Mouse (Mus musculus) lung, adult 2 months (tissue): ENCODE results near the gene Ifnl2.

Experiments used
- CTCF ChIP-seq: fragments of 200-500 bp; IDR thresholded peaks from 2 replicates; pipeline ENCODE4 v1.5.1; 2011; ENCODE audit warnings: mild to moderate bottlenecking, low read length, control low read depth; ENCODE audit not compliant: insufficient read depth
- POLR2A ChIP-seq: fragments of 200-500 bp; IDR thresholded peaks from 2 replicates; pipeline ENCODE4 v1.6.1; 2011; ENCODE audit warnings: low read depth, mild to moderate bottlenecking, control low read depth, low read length, borderline replicate concordance; ENCODE audit errors: extremely low read depth

GRCm38 (mm10) chr7:28558486-28558885, 48.2 kb upstream of the Ifnl2 start:
- TF ChIP-seq CTCF: no peak
- no peak for TF ChIP-seq POLR2A
